Mouse (Mus musculus): ENCODE results near the gene Fktn.

GRCm38 (mm10) chr4:53795706-53796105 is 81.9 kb downstream of the Fktn start:
- TF ChIP-seq CTCF (IDR thresholded peaks at IDR 0.05; ENCODE audit: low read depth, low read length) = no peak
- TF ChIP-seq POLR2A (IDR thresholded peaks at IDR 0.05; ENCODE audit: extremely low read depth, insufficient read depth, low read length) = no peak

Measured in liver, adult 2 months (tissue).